Mouse (Mus musculus): ENCODE data around the gene Lamtor3. TPM values are rescaled to one million over a fixed set of nuclear protein-coding genes. Genes with fewer than 3 reads are reported as not detected.
"Not testable (repeated sequence)": the region's sequence is repeated elsewhere in the genome, so short reads cannot be mapped to it uniquely, and the experiment has no call there.

The Lamtor3 gene
- polyA plus RNA-seq, 1 experiment = not detected

DNA sequence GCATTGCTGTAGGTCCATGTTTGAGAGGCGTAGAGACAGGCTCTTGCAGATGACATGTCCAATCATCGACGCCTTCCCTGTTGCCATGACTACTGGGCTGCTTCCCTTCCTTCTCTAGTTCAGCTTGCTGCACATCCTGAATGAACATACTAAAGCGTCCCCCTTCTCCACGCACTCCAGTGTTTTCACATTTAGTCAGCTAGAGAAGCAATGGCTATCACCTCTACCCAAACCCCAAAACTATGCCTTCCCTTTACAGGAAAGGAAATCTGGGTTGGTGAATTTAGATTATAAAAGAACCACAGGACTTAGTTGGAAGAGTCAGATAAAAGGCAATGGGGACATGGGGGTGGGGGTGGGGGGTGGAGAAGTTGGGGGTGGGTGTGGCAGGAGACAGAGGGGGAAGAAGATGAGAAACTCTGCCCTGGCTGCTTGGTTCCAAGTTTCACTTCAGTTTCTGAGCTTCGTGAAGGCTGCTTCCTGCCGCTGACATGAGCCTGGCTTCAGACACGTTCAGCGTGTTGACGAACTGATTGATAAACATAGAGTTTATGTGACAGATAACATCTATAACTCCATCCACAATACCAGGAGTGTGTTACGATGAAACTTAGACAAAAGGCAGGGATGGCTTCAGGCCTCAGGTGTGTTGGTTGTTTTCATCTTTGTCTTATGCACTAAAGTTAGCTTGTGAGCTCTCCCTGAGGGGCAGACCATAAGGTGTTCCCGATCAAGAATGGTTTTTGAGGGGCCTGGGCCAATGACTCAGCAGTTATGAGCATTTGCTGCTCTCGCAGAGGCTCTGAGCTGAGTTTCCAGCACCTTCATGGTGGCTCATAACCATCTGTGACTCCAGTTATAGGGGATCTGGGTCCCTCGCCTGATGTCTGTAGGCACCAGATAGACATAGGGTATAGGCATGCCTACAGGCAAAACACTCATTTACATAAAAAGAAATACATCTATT is 34.9 kb downstream of the Lamtor3 start:
- Histone ChIP-seq H3K4me1 (ENCODE audit: control insufficient read depth, insufficient read depth, low read length) (peaks cover 22% of the 10 kb centered on the region), H3K27ac (ENCODE audit: insufficient read depth, low read depth, low read length) (peak overlapping the region; percentile 66), H3K4me3 (ENCODE audit: insufficient read depth, low read depth, low read length) (no peak overlapping the region)
- 61% methylated on average over 14 of the region's 14 CpGs for WGBS
- TF ChIP-seq CTCF (IDR thresholded peaks at IDR 0.05; ENCODE audit: insufficient read depth, low read depth, low read length) = no peak
- no peak for TF ChIP-seq POLR2A (IDR thresholded peaks at IDR 0.05; ENCODE audit: insufficient read depth, low read depth, low read length)

DNA sequence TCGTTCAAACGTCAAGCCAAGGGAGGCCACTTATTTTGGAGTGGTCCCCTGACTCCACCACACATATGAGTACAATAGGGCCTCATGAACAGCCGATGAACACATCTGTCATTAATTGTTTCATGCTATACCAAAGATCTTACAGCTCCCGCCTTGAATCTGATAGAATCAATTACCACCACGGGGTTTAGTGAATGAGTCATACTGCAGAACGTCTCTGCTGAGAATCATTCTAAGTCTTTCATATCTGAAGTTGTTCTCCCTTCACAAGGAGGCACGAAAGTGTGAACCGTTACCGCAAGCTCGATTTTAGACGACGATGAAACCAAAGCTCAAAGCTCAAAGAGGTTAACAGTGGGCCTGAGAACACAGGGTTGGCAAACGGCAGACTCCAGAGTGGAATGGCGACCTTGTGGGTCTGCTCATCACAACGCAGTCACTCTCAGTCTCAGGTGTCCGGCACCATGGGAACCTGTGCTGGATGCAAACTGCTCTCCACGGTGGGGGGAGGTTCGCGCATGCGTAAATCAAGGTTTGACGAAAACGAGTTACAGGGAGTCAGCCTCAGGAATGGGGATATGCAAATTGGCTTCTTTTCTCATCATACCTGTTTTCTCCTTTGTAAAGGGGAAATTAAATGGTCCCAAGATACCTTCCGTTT is 36.1 kb downstream of the Lamtor3 start:
- Histone ChIP-seq H3K4me3 (ENCODE audit: insufficient read depth, low read depth, low read length) (no peak overlapping the region), H3K27ac (ENCODE audit: insufficient read depth, low read depth, low read length) (no peak overlapping the region), H3K4me1 (ENCODE audit: control insufficient read depth, insufficient read depth, low read length) (peaks cover 20% of the 10 kb centered on the region)
- TF ChIP-seq CTCF (IDR thresholded peaks at IDR 0.05; ENCODE audit: insufficient read depth, low read depth, low read length) = no peak
- no peak for TF ChIP-seq POLR2A (IDR thresholded peaks at IDR 0.05; ENCODE audit: insufficient read depth, low read depth, low read length)
- 70% methylated on average over 23 of the region's 23 CpGs for WGBS

DNA sequence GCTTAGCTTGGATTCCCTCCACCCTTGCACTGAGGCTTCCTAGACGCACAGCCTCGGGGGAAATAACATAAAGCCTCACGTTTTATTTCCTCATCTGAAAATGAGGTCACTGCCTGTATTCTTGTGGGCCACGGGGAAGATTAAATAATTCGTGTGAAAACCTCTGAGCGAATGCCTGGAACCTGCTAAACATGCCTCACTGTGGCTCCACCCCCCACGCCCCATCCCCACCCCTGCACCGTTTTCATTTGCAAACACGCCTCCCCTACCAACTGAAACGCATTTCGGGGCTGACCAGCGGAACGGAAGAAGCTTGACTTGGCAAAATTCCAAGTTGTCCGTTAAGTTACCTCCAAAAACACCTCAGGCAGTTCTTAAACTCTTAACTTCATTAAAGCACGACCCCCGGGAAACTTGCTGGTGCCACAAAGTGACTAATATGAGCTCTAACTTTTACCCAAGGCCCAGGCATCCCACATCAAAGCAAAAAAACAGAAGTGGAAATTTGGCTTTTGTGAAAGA is 37.3 kb downstream of the Lamtor3 start:
- no peak overlapping the region for H3K4me3 ChIP-seq (ENCODE audit: insufficient read depth, low read depth, low read length)
- 29% methylated on average over 16 of the region's 16 CpGs for WGBS
- peaks cover 20% of the 10 kb centered on the region for H3K4me1 ChIP-seq (ENCODE audit: control insufficient read depth, insufficient read depth, low read length)
- no peak overlapping the region for H3K27ac ChIP-seq (ENCODE audit: insufficient read depth, low read depth, low read length)
- no peak for TF ChIP-seq POLR2A (IDR thresholded peaks at IDR 0.05; ENCODE audit: insufficient read depth, low read depth, low read length)
- TF ChIP-seq CTCF (IDR thresholded peaks at IDR 0.05; ENCODE audit: insufficient read depth, low read depth, low read length) = no peak

DNA sequence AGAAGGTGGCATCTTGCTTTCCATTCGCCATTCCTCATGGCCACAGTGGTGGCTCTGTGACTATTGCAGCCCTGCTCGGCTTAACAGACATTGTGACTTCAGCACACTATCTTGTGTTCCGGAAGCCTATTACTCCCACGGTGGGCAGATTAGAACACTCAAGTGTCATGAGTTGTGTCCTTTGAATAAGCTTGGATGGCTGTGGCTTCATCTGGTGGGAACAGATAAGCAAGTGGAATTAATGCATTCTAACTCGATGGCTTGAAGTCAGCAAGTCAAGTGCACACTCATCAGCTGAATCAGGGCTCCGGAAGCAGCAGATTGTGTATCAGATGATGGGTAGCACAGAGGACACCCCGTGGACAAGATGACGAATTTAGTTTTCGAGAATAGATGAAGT is 39.6 kb downstream of the Lamtor3 start:
- H3K27ac ChIP-seq (ENCODE audit: insufficient read depth, low read depth, low read length) = no peak overlapping the region
- TF ChIP-seq POLR2A (IDR thresholded peaks at IDR 0.05; ENCODE audit: insufficient read depth, low read depth, low read length) = no peak
- no peak for TF ChIP-seq CTCF (IDR thresholded peaks at IDR 0.05; ENCODE audit: insufficient read depth, low read depth, low read length)
- 89% methylated on average over 9 of the region's 9 CpGs for WGBS

DNA sequence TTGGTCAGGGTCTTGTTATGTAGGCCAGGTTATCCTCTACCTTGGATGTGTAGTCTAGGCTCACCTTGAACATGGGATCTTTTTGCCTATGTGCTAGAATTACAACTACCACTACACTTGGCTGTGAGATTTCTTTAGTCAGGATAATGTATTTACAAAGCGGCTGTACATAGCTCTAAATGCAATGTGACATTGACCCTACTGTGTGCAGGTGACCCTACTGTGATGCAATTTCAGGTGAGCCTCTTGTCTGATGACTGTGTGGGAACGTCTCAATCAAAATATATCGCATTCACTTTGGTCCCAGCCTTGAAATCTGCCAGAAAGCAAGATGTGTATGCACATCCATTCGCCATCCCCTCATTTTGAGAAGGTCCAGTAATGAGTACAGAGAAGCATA is 40.0 kb downstream of the Lamtor3 start:
- WGBS = 98% methylated on average over 4 of the region's 4 CpGs
- Histone ChIP-seq H3K27ac (ENCODE audit: insufficient read depth, low read depth, low read length) (no peak overlapping the region), H3K4me3 (ENCODE audit: insufficient read depth, low read depth, low read length) (no peak overlapping the region), H3K4me1 (ENCODE audit: control insufficient read depth, insufficient read depth, low read length) (peaks cover 6% of the 10 kb centered on the region; the same call in 1 of the 2 replicates)
- TF ChIP-seq CTCF (IDR thresholded peaks at IDR 0.05; ENCODE audit: insufficient read depth, low read depth, low read length) (no peak), POLR2A (IDR thresholded peaks at IDR 0.05; ENCODE audit: insufficient read depth, low read depth, low read length) (no peak)

More for the DNA sequence above, 39.6 kb downstream of the Lamtor3 start:
- Histone ChIP-seq H3K4me1 (ENCODE audit: control insufficient read depth, insufficient read depth, low read length) (peaks cover 9% of the 10 kb centered on the region; the same call in 1 of the 2 replicates), H3K4me3 (ENCODE audit: insufficient read depth, low read depth, low read length) (no peak overlapping the region)

DNA sequence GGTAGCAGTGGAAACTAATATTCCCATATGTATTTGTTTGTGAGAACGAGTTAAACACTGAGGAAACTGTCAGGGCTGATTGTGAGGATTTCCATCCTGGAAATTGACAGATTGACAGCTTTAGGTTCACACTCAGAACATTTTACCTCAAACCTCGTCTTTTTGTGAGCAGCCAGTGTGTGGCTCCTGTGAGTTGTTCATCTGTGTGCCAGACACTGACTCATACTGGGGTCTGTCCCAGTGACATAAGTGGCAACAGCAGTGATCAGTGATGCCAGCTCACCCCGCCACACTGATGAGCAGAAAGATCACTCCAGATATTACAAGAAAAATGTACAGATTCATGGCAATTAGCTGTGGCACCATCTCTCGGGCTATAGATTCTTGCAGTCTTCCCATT is 41.1 kb downstream of the Lamtor3 start:
- Histone ChIP-seq H3K27ac (ENCODE audit: insufficient read depth, low read depth, low read length) (no peak overlapping the region), H3K4me3 (ENCODE audit: insufficient read depth, low read depth, low read length) (no peak overlapping the region), H3K4me1 (ENCODE audit: control insufficient read depth, insufficient read depth, low read length) (peaks cover 4% of the 10 kb centered on the region; the same call in 1 of the 2 replicates)
- no peak for TF ChIP-seq CTCF (IDR thresholded peaks at IDR 0.05; ENCODE audit: insufficient read depth, low read depth, low read length)
- no peak for TF ChIP-seq POLR2A (IDR thresholded peaks at IDR 0.05; ENCODE audit: insufficient read depth, low read depth, low read length)
- 80% methylated on average over 4 of the region's 4 CpGs for WGBS

DNA sequence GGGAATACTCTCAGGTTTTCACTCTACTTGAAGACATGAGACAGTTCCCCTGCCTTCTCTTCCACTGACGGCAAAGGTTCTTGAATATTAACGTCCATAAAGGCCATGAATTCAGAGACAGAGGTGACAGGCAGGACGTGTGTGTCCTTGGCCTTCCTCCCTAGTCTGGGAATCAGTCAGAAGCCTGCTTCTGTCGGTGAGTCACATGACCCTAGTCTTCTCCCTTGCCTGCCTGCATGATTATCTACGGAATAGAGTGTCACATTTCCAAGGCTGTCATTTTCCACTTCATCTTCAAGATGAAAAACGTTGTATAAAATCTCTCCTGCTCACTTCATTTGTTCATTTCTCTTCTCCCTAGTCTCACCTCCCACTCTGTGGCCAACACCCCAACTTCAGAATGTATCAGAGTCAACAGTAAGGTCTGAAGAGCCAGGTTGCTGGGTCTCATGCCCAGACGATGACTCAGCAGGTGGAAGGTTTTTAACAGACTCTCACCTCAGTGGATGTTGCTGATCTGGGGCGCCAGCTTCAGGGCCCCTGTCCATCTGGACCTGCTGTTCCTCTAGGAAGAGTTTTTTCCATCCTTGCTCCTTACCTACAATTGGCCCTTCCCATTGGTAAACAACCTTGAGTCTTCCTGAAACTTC is 43.6 kb downstream of the Lamtor3 start:
- Histone ChIP-seq H3K27ac (ENCODE audit: insufficient read depth, low read depth, low read length) (no peak overlapping the region), H3K4me1 (ENCODE audit: control insufficient read depth, insufficient read depth, low read length) (peaks cover 3% of the 10 kb centered on the region; the same call in 1 of the 2 replicates), H3K4me3 (ENCODE audit: insufficient read depth, low read depth, low read length) (no peak overlapping the region)
- TF ChIP-seq CTCF (IDR thresholded peaks at IDR 0.05; ENCODE audit: insufficient read depth, low read depth, low read length) = no peak
- WGBS = 75% methylated on average over 8 of the region's 8 CpGs

DNA sequence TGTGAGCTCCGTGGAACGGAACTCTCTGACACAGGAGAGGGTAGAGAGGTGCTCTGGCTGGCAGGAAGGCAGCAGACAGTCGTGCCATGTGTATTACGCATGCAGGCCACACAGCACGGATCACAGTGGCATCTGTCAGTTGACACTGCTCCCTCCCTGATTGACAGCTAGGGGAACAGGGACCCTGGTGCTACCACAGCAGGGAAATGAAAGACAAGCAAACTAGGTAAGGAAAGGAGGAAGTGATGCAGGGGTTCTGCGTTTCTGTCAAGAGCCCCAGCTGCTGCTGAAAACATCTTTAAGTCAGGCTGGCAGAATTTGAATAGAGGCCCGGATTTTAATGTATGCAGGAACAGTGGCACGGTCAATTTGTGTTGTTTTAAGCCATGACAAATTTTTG is 45.2 kb downstream of the Lamtor3 start:
- H3K4me1 ChIP-seq (ENCODE audit: control insufficient read depth, insufficient read depth, low read length) = peaks cover 3% of the 10 kb centered on the region; the same call in 1 of the 2 replicates
- H3K4me3 ChIP-seq (ENCODE audit: insufficient read depth, low read depth, low read length) = no peak overlapping the region
- WGBS = 76% methylated on average over 8 of the region's 8 CpGs
- TF ChIP-seq POLR2A (IDR thresholded peaks at IDR 0.05; ENCODE audit: insufficient read depth, low read depth, low read length) (no peak), CTCF (IDR thresholded peaks at IDR 0.05; ENCODE audit: insufficient read depth, low read depth, low read length) (no peak)
- no peak overlapping the region for H3K27ac ChIP-seq (ENCODE audit: insufficient read depth, low read depth, low read length)

DNA sequence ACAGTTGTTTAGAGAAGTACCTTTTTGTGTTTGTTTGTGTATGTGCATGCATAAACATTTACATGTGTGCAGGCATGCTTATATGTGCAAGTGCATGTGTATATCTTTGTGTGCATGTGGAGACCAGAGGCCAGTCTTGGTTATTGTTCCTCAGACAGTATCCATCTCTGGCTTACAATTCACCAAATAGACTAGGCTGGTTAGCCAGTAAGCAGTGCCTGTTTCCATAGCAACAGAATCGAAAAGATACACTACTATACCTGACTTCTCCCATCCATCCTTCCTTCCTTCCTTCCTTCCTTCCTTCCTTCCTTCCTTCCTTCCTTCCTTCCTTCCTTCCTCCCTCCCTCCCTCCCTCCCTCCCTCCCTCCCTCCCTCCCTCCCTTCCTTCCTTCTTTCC is 45.7 kb downstream of the Lamtor3 start:
- WGBS = 17% methylated on average over 1 of the region's 1 CpGs
- not testable (repeated sequence) for H3K4me3 ChIP-seq (ENCODE audit: insufficient read depth, low read depth, low read length); H3K4me1 ChIP-seq (ENCODE audit: control insufficient read depth, insufficient read depth, low read length); H3K27ac ChIP-seq (ENCODE audit: insufficient read depth, low read depth, low read length)

Data from olfactory bulb, adult 2 months (tissue).